Comparison of ENCODE assay signal across 34 mouse cellular contexts in the genomic region with DNA sequence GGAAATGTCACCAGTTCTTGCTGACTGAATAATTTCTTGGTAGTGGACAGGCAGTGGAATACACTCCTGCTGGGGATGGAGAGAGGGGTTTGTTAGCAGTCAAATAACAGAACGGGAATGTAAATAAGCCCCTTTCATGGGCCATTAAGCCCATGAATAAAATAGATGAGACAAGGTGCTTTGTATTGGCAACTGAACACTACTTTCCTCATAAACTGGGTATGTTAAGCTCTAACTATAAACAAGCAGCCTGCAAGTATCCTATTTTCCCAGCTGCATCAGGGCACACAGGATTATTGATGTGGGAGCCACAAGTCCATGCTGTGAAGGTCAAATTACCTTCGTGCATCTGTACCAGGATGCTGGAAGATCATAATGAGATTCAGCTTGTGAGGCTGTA.
DNase-seq lines count a peak whose midpoint lies in the region; ATAC-seq lines count a peak whose summit lies in the region.
"Had no signal": no experiment of that assay in that cellular context is flagged by ENCODE, and none has a peak within 500 bp of the region (broad histone marks: within the 10 kb centered on the region; RNA-seq: fewer than 3 reads in every experiment).

No protein-coding gene starts in this region.

- H3K4me3 ChIP-seq in hindbrain, embryonic 12.5 days = no peak overlapping the region
- no peak overlapping the region for H3K4me3 ChIP-seq in hindbrain, embryonic 14.5 days (replicated peaks; ENCODE audit: low read length)
- no peak overlapping the region for H3K4me3 ChIP-seq in neural tube, embryonic 11.5 days (ENCODE audit: low read depth, low read length)
- H3K4me3 ChIP-seq: embryonic facial prominence, embryonic 12.5 days; erythroblast, embryonic 14.5 days; gastrocnemius, adult 2 months; hindbrain, embryonic 15.5 days; intestine, embryonic 15.5 days; limb, embryonic 10.5 days; limb, embryonic 15.5 days; liver, embryonic 13.5 days had no signal

- peak; percentile 54; the same call in 1 of the 2 replicates for ATAC-seq in hindbrain, embryonic 12.5 days (ENCODE audit: low FRiP score)
- no peak for ATAC-seq in hindbrain, embryonic 14.5 days (ENCODE audit: low FRiP score)
- ATAC-seq in neural tube, embryonic 11.5 days (ENCODE audit: insufficient read depth, low FRiP score, low TSS enrichment) = peak; percentile 55
- ATAC-seq: CD4-positive, CD25-positive, alpha-beta regulatory T cell, adult 4 months; forebrain, embryonic 16.5 days; intestine, embryonic 15.5 days; lung, postnatal 0 days had no signal

- no peak for DNase-seq in hindbrain, embryonic 14.5 days (ENCODE audit: low spot score)
- DNase-seq in neural tube, embryonic 11.5 days (ENCODE audit: low spot score) = peak; percentile 11
- DNase-seq in neural tube, embryonic 10.5 days (ENCODE audit: extremely low spot score, low spot score) = no peak
- peak; percentile 9 for DNase-seq in embryo, embryonic 11.5 days (ENCODE audit: low read depth, low spot score)
- DNase-seq in retina, postnatal 1 day = peak; percentile 73
- DNase-seq in adrenal gland, adult (ENCODE audit: inconsistent age in 2 of 2, low spot score in 1 of 2) = no peak
- DNase-seq: adrenal gland, adult 2 months; adrenal gland, postnatal 36 days; cerebellum, adult 2 months; cerebellum, postnatal 25 days; gastrocnemius, adult 2 months; gastrocnemius, postnatal 36 days; heart, adult 18-20 months; heart, postnatal 36 days; kidney, postnatal 14 days; layer of hippocampus, adult 9-11 months; liver, embryonic 13.5 days; lung, adult 18-20 months; midbrain, embryonic 14.5 days; right cerebral cortex, postnatal 14 days; thymus, adult 18-20 months; thymus, postnatal 36 days had no signal

- no peaks in the 10 kb centered on the region for H3K9me3 ChIP-seq in hindbrain, embryonic 12.5 days (replicated peaks)
- no peaks in the 10 kb centered on the region for H3K9me3 ChIP-seq in hindbrain, embryonic 14.5 days (ENCODE audit: control insufficient read depth, low read length)
- H3K9me3 ChIP-seq in neural tube, embryonic 11.5 days (ENCODE audit: control insufficient read depth, low read length) = no peaks in the 10 kb centered on the region
- H3K9me3 ChIP-seq: embryonic facial prominence, embryonic 12.5 days; hindbrain, embryonic 15.5 days; intestine, embryonic 15.5 days; limb, embryonic 10.5 days; limb, embryonic 15.5 days had no signal

- peaks cover 7% of the 10 kb centered on the region; the same call in 1 of the 2 replicates for H3K4me1 ChIP-seq in hindbrain, embryonic 12.5 days
- 0 out of 2 replicates have a peak, but pooled peaks cover 7% of the 10 kb centered on the region for H3K4me1 ChIP-seq in hindbrain, embryonic 14.5 days (replicated peaks; ENCODE audit: control insufficient read depth, insufficient read depth, low read length)
- H3K4me1 ChIP-seq in neural tube, embryonic 11.5 days (ENCODE audit: control insufficient read depth, insufficient read depth, low read length) = no peaks in the 10 kb centered on the region; the same call in 1 of the 2 replicates
- H3K4me1 ChIP-seq: embryonic facial prominence, embryonic 12.5 days; hindbrain, embryonic 15.5 days; intestine, embryonic 15.5 days; limb, embryonic 15.5 days; liver, embryonic 13.5 days had no signal

- no peak overlapping the region for H3K9ac ChIP-seq in hindbrain, embryonic 12.5 days
- H3K9ac ChIP-seq in hindbrain, embryonic 14.5 days = no peak overlapping the region
- no peak overlapping the region for H3K9ac ChIP-seq in neural tube, embryonic 11.5 days (ENCODE audit: low read length)
- H3K9ac ChIP-seq: embryonic facial prominence, embryonic 12.5 days; hindbrain, embryonic 15.5 days; intestine, embryonic 15.5 days; limb, embryonic 15.5 days; liver, embryonic 13.5 days had no signal

- no peak overlapping the region for H3K27ac ChIP-seq in hindbrain, embryonic 12.5 days
- no peak overlapping the region for H3K27ac ChIP-seq in hindbrain, embryonic 14.5 days
- H3K27ac ChIP-seq in neural tube, embryonic 11.5 days (ENCODE audit: low read depth, low read length) = no peak overlapping the region
- H3K27ac ChIP-seq: embryonic facial prominence, embryonic 12.5 days; gastrocnemius, adult 2 months; hindbrain, embryonic 15.5 days; intestine, embryonic 15.5 days; limb, embryonic 10.5 days; limb, embryonic 15.5 days; liver, embryonic 13.5 days; macrophage had no signal

- H3K27me3 ChIP-seq in hindbrain, embryonic 12.5 days = no peaks in the 10 kb centered on the region
- no peaks in the 10 kb centered on the region for H3K27me3 ChIP-seq in hindbrain, embryonic 14.5 days (ENCODE audit: control insufficient read depth, insufficient read depth, low read length)
- no peaks in the 10 kb centered on the region for H3K27me3 ChIP-seq in neural tube, embryonic 11.5 days (ENCODE audit: control insufficient read depth, insufficient read depth, low read length)
- H3K27me3 ChIP-seq: embryonic facial prominence, embryonic 12.5 days; hindbrain, embryonic 15.5 days; intestine, embryonic 15.5 days; limb, embryonic 15.5 days; liver, embryonic 13.5 days had no signal

- WGBS in hindbrain, embryonic 12.5 days = 19% methylated on average over 2 of the region's 2 CpGs
- WGBS in hindbrain, embryonic 14.5 days = 18% methylated on average over 2 of the region's 2 CpGs
- WGBS in neural tube, embryonic 11.5 days = 14% methylated on average over 2 of the region's 2 CpGs

- no peak overlapping the region for H3K4me2 ChIP-seq in hindbrain, embryonic 12.5 days (replicated peaks)
- no peak overlapping the region for H3K4me2 ChIP-seq in hindbrain, embryonic 14.5 days (replicated peaks)
- H3K4me2 ChIP-seq in neural tube, embryonic 11.5 days (ENCODE audit: low read depth) = no peak overlapping the region
- H3K4me2 ChIP-seq: embryonic facial prominence, embryonic 12.5 days; heart, embryonic 11.5 days; hindbrain, embryonic 15.5 days; intestine, embryonic 15.5 days; limb, embryonic 15.5 days; liver, embryonic 13.5 days had no signal

- H3K36me3 ChIP-seq in hindbrain, embryonic 12.5 days = no peaks in the 10 kb centered on the region
- no peaks in the 10 kb centered on the region for H3K36me3 ChIP-seq in hindbrain, embryonic 14.5 days (replicated peaks; ENCODE audit: control insufficient read depth, insufficient read depth)
- H3K36me3 ChIP-seq in neural tube, embryonic 11.5 days (ENCODE audit: control insufficient read depth, insufficient read depth, low read length) = no peaks in the 10 kb centered on the region
- H3K36me3 ChIP-seq: embryonic facial prominence, embryonic 12.5 days; hindbrain, embryonic 15.5 days; intestine, embryonic 15.5 days; limb, embryonic 10.5 days; limb, embryonic 15.5 days; liver, embryonic 13.5 days had no signal

Comparison
In these comparisons a context has a peak if more than half of its experiments do, and no peak if none do; other contexts are left out.
1. DNase-seq: peak in neural tube, embryonic 11.5 days (single experiment), embryo, embryonic 11.5 days (single experiment) and retina, postnatal 1 day (single experiment); none in hindbrain, embryonic 14.5 days (single experiment), neural tube, embryonic 10.5 days (single experiment) and adrenal gland, adult (0 of 2).